Mouse (Mus musculus): ENCODE measurements around the gene Mtap.

Mtap gene

DNA sequence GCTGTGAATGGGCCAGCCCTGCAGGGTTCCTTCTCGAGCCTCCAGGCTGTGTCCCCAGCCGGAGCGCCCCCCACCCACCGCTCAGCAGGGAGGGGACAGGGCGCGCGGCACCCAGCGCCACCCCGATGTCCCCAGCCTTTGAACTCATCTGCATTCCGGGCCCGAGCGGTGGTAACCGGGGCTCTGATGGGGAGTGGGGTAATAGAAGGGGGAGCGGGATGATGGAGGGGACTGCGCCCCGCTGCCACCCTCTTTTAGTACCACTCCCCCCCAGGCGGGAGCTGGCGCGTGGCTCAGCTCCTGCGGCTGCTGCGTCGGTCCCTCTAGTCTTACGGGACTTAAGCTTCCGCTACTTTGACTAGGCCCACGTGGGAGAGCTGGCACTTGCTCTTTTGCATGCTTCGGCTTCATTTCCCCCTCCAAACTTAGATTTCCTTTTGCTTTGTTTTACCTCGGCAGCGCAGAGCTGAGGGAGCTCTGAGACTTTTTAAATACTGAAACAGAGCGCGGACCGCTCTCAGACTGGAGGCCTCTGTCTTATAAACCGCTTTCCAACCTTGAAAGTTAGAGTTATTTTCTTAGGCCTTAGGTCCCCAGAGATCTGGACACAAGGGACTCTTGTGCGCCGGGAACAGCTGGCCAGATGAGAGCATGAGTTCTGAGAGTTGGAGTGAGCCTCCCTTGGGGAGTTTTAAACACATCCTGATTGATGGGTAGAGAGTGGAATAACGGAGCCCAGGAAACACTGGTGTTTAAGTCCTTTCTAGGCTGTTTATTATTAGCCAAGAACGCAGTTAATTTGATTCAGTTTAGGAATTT lies 829 bp downstream of the Mtap start:
- DNase-seq = peak; percentile 58 to 71

- DNase-seq = no peak
Measured at GRCm38 (mm10) chr4:89138361-89138651, 1.4 kb downstream of the Mtap start.

- peak; percentile 51 to 68 for DNase-seq
Measured at GRCm38 (mm10) chr4:89140832-89141231, 3.9 kb downstream of the Mtap start.

- peak; percentile 63 to 89 for DNase-seq
Measured at GRCm38 (mm10) chr4:89145409-89145808, 8.5 kb downstream of the Mtap start.

DNA sequence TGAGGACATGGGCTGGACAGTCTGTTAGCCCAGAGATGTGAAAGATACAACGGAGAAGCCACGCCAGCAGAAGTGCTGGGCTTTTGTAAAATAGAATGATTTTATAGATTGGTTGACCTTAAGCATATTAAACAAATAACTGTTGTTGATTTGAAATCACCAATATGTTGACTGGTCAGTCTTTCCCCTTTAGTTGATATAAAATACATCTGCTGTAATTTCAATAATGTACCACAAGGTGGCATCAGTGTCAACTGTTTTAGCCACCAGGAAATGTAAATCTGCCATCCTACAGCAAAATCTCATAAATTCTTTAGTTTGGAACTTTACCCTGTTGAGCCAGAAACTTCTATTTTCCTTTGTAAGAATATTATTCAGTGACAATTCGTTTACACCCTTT lies 9.4 kb downstream of the Mtap start:
- DNase-seq = no peak

- DNase-seq = no peak
Measured at GRCm38 (mm10) chr4:89149261-89149660, 12.3 kb downstream of the Mtap start.

GRCm38 (mm10) chr4:89161389-89161788 lies 24.5 kb downstream of the Mtap start:
- DNase-seq = no peak

GRCm38 (mm10) chr4:89162496-89162895 lies 25.6 kb downstream of the Mtap start:
- no peak for DNase-seq

GRCm38 (mm10) chr4:89163613-89164012 lies 26.7 kb downstream of the Mtap start:
- DNase-seq = no peak

GRCm38 (mm10) chr4:89164681-89165080 lies 27.8 kb downstream of the Mtap start:
- DNase-seq = no peak

GRCm38 (mm10) chr4:89168877-89169276 lies 32.0 kb downstream of the Mtap start:
- no peak for DNase-seq

GRCm38 (mm10) chr4:89169739-89170138 lies 32.8 kb downstream of the Mtap start:
- DNase-seq = no peak

DNA sequence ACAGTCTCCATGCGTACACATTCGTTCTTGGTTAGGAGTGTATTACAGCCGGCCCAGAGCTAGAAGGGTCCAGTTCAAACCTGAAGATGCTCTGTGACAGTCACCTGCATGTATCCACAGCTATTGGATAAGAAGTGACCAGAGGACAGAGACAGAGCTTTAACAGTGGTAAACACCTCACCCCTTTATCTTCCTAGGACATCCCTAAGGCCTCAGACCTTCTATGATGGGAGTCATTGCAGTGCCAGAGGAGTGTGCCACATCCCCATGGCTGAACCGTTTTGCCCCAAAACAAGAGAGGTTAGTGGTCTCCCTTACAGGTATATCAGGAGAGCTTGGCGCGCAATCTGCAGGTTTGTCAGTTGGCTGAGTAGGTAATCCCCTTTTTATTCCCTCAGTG lies 34.0 kb downstream of the Mtap start:
- DNase-seq = no peak

- no peak for DNase-seq
Measured at GRCm38 (mm10) chr4:89172873-89173605, 36.1 kb downstream of the Mtap start.

DNA sequence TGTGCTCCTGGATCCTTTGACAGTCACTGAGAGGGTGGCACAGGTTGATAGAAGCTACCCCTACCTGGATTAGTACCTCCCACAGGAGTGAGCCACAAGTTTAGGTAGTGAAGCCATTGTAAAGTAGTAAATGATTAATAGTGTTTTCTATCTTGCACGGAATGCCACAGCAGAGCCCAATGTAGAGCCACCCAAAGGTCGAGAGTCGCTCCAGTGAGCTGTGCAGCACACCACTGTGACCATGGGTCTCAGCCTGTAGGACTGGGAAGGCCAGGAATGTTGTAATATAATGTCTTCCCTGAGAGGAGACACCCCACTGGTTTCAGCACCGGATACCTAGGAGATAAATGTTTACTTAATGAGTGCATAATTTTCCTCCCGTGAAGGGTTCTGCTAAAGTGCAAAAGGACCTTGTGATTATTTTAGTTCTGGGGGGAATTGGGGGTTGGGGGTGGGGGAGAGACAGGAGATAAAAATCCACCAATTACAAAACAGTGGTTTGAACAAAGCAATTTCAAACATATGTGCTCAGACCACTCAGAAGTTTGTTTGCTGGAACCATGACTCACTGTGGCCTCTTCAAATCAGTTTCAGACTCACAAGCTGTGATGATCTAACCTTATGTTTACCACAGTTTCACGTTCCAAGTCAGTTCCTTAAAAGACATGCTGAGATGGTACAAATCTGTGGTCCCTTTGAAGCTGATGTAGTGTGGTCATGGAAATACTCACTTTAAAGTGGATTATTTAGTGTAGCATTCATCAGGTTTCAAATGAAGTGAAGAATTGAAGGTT lies 40.8 kb downstream of the Mtap start:
- DNase-seq = peak; percentile 7 to 12

- no peak for DNase-seq
Measured at GRCm38 (mm10) chr4:89180121-89180520, 43.2 kb downstream of the Mtap start.

GRCm38 (mm10) chr4:89181656-89182055 lies 44.7 kb downstream of the Mtap start:
- DNase-seq = no peak

- no peak for DNase-seq
Measured at GRCm38 (mm10) chr4:89182486-89182885, 45.6 kb downstream of the Mtap start.

DNA sequence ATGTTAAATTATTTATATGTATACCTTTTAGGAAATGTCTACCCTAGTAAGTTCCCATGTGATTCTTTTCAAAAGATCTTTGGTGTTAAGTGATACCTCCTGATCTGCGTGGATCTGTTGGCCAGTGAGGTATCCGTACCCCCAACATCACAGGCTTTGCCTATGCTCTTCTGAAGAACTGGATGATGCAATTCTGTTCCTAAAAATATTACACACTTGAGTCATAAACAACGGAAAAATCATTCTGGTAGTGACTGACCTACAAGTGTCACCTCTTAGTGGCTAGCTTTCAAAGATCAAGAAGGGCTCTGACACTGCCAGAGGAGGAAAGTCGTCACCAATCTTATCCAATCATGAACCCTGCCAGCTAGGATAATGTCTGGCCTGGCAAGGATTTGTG lies 58.6 kb downstream of the Mtap start:
- DNase-seq = no peak

DNA sequence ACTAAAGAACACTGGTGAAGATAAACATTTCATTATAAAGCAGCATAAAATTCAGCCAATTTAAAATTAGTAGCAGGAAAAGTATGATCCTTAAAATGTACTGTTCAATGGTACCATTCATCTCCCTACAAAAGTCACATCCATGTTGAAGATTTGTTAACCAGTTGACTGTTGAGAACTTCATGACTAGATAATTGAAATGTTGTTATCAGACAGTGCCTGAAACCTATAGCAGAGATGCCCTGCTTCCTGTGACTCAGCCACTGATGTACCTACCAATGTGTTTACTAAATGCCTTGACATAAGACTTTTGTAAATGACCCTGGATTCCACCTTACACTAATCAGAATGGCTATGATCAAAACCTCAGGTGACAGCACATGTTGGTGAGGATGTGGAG lies 60.2 kb downstream of the Mtap start:
- DNase-seq = no peak

- no peak for DNase-seq
Measured at GRCm38 (mm10) chr4:89200806-89201205, 63.9 kb downstream of the Mtap start.

GRCm38 (mm10) chr4:89209310-89209709 lies 72.4 kb downstream of the Mtap start:
- no peak for DNase-seq

DNA sequence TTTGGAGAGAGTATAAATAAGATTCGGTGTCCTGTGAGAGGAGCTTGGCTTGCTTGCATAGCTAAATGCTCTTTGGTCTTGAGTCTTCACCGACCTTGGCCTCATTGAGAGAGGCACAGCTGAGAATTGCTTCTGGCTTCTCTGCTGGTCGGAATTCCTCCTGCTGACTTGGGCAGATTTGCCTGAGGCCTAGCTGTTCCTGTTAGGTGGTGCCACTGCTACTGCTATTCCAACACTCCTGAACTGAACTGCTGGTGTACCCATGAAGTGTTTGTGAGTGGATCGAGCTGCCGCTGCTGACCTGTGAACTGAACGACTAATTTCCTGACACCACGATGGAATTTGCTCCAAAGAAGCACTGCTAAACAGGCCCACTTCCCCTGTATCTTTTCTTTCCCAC lies 73.4 kb downstream of the Mtap start:
- DNase-seq = no peak

- no peak for DNase-seq
Measured at GRCm38 (mm10) chr4:89212178-89212577, 75.3 kb downstream of the Mtap start.

All from kidney, postnatal 36 days (tissue).